Mouse (Mus musculus) retina, postnatal 1 day (tissue): Measurements from ENCODE around the gene Alk.

Source experiments
- DNase-seq: peaks from one replicate; pipeline ENCODE4 v3.0.0-alpha.2; 2012

The Alk gene

DNA sequence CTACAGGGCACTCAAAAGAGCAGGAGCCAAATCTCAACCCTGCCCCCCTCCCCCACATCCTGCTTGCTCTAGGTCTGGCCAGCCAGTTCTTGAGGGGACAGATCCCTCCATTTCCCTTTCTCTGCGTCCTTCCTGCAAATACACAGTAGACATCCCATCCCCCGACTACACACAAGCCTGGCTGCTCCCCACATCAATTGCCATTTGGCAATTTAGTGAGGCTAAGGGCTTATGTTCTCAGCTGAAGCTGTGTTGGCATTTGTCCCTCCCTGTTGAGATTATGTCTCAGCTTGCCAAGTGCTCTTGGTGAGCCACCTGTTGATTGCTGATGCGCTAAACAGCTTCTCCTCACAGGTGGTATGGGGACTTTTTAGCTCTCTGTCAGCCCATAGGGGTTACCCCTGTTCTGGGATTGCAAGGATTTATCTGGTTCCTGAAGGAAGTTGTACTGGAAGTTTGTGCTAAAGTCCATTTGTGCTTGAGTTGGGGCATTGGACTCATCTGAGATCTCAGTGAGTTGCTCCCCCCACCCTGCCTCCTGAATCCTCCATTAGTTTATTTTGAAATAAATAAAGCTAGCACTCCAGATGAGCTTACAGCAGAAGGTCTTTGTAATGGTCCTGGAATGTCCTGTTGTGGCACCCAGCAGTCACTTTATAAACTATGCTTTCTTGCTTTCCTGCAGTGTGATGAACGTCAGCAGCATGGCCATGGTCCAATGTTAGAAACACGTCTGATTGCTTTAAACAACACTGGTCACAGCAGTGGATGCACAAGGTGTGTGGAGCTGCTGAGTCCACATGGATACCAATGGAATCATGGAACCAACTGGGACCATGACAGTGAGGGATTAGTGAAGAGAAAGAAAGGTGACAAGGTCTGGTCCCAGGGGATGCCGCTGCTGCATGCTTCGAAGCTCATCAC is 353.7 kb downstream of the Alk start:
- DNase-seq: peak; percentile 5

DNA sequence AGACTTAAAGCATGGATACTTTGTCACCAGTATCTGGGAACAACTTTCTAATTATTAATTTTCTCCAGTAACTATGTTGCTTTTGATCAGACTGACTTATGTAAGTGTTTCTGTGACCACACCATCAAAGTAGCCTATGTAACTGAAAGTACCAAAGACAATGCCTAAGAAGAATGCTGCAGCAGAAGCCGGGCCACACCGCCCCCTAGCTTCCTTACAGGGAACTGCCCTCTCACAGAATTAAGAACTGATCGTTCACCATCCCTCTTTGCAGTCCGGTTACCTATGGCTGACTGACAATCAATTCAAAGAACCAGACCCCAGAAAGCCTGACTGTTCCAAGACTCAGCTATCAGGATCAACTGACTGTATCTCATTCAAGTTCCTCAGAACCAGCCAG is 362.4 kb downstream of the Alk start:
- DNase-seq: peak; percentile 56

DNA sequence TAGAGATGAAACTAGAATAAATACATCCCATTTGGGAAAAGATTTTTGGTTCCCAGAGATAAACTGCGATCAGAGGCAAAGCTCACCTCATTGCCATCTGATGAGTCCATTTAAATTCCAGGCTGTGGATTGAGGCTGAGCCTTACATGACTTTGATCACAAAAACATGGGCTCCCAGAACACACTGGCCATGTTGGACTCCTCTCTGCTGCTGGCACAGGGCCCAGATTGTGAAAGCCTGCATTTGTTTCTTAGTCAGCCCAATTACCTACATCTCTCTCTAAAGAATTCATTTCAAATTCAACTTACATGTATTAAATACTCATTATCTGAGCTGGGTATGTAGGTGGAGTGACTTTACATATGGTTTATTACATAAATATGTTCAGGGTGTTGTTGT is 367.1 kb downstream of the Alk start:
- DNase-seq: peak; percentile 14

DNA sequence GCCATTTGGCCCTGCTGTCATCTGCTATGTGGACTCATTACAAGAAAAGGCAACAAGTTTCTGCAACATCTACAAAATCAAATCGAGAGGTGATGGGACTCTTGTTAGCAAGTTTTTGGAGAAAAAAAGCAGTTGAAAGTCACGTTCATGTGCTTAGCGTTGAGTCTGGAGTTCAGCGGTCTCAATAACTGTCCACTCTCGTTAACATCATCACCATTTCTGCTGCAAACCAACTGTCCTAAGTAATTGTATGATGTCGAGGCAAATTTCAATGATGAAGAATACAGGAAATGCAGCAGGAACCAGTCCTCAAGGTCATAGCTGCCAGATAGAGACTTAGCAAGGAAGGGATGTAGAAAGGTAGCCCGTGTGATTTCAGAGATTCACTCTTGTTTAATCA is 373.5 kb downstream of the Alk start:
- DNase-seq: peak; percentile 59

DNA sequence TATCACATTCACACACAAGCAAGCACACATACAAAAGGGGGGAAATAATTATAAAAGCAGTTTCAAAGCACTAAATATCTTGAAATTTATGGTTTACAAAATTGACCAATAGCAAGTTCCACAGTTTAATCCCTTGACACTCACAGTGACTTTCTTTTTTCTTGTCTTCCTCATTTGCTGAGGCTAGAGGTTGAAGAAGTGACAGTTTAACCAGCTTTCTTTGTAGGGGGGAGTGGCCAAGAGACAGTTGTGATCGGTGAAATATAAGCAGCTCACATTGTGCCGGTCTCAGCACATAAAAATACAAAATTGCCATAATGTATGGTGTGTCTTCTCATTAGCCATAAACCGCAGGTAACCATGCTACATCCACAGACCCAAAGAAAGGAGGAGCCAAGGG is 385.6 kb downstream of the Alk start:
- DNase-seq: no peak

DNA sequence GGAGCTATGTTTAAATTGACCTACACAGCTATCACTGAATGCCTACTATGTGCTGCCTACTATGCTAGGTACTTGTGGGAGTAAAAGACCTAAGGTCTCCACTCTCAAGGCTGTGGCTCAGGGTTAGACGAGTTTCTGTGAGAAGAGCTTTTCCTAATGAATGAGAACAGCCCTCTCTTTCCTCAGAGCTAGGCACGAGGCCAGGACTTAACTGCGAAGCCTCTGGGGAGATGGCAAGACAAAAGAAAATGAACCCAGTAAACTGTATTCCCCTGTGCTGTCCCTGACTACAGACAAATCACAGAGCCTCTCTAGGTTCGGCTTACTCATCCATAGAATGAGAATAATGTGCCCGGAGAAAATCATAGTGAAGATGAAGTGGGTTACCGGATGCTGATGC is 406.9 kb downstream of the Alk start:
- peak; percentile 23 for DNase-seq

DNA sequence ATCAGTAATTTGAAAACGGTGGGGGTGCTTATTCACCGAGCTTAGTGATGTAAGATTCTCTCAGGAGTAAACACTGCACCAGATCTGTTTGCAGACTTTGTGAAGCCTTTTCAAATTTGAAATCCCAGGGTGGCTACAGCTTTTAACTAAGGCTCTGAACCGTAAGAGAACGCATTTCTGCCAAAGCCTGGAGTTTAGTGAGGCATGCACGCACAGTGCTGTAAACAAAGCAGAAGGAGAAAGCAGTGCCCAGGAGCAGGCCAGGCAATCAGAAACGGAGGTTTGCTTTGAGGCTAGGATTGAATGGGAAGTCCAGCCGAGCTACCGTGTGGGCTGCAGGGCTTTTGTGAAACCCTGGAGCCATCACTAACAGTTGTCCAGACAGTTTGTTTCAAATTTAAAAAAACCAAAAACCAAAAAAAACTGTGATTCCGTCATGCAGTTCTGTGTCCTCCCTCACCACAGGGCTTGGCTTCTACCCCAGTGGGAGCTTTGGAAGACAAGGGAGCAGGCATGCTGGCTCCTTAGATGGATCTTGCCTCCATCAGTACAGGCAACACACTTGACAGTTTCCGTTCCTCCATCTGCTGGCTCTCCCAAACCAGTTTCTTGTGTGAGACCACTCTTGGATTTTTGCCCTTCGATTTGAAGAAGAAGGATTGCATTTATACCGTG is 409.3 kb downstream of the Alk start:
- DNase-seq: peak; percentile 62

DNA sequence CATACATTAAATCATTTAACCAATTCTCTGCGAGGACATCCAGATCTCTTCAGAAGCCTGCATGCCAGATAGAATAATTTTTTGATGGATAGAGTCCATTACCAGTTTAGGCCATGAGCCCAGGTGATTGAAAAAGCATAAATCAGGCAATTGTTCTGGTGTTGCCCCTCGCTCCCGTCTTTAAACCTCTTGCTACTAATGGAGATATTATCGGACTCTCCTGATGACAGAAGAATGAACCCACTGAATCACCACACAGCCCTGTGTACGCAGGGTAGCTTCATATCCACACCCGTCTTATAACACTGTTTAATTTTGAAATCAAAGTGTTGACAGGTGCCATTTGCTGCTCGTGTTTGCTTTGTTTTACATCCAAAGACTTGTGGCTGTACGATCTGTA is 413.9 kb downstream of the Alk start:
- DNase-seq: no peak

DNA sequence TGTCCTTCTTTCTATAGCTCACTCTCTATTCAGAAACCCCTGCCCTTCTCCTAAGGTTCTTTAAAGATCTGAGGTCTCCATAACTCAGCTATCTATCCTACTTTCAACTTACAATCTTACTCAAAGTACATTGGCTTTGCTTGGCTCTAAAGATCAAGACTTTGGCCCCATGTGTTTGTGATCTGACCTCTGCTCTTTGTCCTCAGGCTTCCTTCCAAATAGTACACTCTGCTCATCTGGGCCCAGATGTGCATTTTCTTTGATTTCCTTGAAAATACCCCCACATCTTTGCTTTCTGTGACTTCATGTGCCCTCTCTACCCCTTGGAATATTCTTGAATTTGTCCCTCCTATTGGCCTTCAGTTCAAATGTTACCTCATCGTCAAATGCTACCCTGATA is 417.4 kb downstream of the Alk start:
- DNase-seq: no peak

DNA sequence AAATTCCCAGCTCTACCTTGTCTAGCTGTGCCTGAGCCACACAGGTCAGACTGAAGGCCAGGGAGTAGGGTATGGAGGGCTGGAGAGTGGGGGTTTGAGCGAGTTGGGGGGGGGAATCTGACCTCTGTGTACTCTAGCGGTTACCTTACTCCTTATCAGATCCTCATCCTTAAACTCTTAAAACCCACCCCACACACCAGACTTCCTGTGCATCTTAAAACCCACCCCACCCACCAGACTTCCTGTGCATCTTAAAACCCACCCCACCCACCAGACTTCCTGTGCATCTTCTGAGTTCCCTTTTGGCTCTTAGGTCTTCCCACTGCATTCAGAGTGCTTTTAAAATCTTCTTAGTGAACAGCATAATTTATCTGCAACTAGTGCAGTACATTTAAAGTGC is 422.0 kb downstream of the Alk start:
- DNase-seq: no peak

DNA sequence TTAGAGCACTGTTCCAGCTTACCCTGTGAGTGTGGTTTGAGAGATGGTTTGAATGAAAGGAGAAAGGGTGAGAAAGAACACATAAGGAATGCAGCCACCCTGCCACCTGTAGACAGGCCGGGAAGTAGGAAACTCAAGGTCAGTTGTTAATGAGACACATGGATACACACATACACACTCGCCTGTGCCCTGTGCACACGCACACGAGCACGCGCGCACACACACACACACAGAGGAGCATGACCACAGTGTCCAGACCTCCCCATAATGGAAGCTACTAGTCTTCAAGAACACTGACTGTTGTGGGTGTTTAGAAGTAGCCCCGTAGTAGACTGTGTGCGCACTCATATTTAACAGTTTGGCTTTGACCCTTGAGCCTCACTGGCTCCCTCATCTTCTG is 424.2 kb downstream of the Alk start:
- DNase-seq: no peak

DNA sequence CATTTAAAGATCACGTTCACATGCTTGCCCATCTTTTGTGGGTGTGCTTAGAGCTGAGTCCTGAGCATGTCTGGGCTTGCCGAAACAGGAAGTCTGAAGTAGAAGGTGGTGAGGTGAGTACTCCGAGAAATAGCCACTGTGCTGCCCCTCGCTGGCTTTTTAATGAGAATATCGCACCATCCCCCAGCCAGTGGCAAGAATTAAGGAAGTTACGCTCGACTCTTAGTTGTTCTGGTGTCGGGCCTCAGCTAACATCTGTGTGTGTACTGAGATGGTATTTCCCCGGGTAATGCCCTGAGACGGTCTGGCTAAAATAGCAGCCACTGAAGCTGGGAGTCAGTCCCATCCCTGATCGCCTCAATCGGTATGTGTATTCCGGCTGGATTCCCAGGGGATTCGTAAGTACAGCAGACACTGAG is 424.7 kb downstream of the Alk start:
- no peak for DNase-seq

DNA sequence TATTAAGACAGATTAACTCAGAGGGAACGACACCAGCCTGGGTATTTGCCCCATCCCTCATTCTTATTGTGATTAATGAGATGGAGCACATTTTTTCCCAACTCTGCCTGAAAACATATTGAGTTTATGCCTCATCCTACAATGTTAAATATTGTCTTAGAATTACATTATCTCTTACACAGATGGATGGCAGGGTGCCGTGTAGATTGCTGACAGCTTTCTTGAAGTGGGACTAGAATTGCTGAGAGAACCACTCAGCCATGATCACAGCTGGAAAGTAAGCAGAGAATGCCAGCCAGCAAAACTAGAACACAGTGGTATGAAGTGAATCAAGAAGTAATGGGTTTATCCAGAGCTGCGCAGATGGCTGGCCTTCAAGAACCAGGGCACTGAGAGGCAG is 430.6 kb downstream of the Alk start:
- no peak for DNase-seq

DNA sequence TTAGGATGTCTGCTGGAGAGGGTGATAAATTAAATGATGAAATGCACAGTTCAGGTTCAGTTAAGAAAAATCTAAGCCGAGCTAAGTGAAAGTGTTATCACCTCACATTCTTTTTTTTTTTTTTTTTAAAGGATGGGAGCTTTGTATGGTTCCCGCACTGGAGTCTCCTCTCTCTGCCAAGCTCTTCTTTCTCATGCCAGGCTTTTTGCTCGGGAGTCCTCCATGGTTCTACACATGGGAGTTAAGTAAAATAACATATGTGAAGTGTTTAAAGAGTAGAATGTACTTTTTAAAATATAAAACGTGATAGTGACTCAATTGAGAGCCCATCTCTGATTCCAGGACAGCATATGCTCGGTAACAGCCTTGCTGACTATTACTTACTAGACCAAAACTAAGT is 436.3 kb downstream of the Alk start:
- DNase-seq: no peak

DNA sequence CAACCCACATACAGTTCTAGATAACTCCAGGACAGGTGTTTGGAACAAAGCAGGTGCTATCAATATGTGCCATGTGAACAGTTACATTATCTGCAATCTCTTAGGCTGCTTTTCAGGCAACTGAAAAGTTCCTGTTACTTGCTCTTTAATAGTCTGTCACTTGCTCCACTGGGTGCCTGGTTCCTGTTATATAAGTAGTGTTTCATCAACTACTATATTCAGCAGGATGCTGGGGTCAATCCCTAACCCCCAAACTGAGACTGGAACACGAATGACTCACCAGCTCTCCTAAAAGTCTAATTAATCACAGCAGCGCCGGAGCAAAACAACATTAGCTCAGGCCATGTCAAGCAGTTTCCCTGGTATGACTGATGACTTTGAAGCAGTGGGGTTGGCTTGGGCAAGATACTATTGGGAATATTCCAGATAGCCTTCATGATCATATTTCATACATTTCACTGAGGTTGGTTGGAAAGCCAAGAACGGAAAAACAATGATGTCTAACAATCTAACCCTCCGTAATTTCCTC is 445.5 kb downstream of the Alk start:
- no peak for DNase-seq

DNA sequence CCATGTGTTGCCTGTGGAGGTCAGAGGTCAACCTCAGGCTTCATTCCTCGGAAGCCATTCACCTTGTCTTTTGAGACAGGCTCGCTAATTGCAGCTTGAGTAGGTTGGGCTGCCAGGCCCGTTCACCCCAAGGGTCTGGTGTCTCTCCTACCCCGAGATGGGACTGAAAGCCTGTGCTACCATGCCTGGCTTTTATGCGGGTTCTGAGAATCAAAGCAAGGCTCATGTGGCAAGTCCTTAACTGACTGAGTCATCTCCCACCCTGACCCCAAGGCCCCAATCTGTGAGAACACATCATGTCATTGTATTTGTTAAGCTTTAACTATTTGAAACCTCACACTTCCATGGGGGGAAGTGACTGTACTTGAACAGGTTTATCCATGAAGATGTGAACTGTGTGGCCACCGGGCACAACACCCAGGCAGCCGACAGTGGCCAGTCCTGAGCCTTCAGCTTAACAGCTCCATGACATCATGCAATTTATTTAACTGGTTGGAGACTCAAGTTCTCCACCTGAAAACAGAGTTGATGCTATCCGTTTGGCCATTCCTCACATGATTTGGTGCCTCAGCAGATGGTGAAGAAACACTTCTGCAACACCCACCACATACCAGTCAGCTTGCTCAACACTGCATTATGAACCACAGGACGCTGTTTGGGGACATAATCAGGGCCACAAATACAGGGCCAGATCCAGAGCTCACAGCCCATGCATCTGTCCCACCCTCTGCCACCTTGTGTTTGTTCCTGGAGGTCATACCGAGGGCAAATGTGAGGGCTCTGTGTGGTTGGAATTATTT is 446.4 kb downstream of the Alk start:
- DNase-seq: no peak

DNA sequence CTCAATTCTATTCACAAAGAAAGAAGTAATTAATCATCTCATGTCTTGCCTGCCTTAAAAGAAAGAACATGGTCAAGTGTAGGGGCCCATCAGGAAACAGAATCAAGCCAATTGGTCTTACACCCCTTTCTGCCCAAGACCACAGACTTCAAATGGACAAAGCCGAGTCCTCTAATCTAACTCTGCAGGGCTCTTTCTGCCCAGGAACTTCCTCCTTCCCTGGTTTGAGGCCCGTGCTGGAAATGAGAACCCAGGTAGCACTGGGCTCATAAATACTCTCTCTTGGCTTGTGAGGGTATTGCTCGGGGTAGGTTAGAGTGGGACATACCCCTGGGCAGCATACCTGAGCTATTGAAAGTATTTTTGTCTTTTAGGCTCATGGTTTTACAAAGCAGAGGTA is 451.4 kb downstream of the Alk start:
- no peak for DNase-seq

DNA sequence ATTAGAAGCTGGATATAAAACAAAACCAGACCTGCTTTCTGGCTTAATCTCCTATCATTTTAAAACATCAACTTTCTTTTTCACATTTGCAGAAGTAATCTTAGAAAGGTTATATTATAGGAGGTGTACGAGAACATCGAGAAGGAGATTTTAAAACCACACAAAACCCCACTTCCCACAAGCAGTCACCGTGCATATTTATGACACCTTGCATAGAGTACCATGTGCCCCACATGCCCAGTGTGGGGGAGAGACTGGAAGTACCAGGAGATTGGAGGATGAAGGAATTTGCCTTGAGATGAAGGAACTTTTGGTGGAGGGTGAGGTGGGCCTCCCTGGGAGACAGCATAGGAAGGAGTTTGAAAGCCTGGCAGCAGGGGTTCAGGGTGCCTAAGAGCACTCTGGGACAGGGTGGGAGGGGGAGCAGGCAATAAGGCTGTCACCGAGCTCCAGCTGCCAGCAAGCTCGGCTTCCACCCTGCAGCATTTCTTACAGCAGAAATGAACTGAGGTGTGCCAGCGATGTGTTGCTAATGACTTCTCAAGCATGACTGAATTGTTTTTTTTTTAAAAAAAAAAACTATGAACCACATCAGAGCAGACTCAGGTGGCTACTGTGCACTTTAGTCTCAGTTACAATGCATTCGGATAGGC is 459.4 kb downstream of the Alk start:
- peak; percentile 8 for DNase-seq

DNA sequence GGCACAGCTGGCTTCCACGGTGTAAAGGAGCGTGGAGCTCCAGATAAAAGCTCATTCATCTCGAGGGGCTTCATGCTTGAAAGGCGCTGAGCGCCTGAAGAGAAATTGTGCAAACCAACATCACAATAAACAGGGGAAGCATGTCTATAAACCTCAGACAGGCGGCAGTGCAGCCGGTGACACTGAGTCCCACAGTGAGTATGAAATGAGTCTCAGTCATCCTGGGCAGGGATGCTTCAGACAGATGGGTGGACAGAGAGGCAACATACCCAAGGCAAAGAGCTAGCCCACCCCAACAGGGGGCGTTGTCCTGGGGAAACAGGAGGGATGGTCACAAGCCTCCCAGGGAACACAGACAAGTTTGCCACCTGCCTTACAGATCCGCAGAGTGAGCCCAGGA is 460.0 kb downstream of the Alk start:
- DNase-seq: peak; percentile 17

DNA sequence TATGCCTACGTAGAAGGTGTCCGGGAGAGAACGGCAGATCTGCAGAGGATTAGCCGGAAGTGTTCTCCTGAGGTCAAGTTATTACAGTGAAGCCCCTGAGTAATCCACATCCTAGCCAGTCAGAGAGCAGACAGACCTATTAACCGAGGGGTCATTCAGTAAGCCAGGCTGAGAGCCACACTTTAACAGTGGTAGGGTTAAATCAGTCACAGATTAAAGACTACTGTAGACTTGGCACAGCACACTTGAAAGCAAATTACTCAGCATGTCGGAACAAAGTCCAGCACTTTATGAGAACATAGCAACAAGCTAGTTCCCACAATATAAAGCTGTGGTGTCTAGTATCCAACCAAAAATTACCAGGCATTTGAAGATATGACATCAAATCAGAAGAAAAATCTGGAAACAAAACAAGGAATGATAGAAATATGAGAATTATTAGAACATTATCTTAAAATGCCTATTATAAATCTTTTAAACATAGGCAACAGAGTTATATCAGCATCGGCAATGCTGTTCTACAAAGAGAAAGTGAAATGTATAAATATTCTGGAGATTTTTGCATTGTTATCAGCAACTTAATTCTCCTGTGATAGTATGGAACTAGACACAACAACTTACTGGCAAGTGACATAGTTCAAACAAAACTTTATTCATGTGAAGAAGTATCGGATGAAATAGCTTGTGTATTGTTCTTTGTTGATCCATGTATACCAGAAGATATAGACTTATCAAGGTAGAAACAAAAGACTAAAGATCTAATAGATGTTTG is 472.1 kb downstream of the Alk start:
- peak; percentile 28 for DNase-seq

DNA sequence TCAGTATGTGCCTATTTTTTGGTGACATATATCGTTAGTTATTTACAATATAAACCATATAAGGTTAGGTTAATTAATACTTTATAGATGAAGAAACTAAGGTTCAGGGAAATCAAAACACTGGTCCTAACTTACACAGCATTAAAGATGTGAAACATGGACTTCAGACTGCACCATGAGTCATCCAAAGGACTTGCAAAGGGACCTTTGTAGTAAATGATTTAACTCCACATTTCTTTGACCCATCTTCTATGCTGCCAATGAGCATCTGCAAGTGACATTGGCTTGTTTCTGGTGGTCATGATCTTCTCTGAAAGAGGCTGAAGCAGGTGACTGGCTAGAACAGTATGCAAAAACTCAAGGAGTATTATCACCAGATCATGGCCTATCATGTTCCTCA is 482.8 kb downstream of the Alk start:
- no peak for DNase-seq

DNA sequence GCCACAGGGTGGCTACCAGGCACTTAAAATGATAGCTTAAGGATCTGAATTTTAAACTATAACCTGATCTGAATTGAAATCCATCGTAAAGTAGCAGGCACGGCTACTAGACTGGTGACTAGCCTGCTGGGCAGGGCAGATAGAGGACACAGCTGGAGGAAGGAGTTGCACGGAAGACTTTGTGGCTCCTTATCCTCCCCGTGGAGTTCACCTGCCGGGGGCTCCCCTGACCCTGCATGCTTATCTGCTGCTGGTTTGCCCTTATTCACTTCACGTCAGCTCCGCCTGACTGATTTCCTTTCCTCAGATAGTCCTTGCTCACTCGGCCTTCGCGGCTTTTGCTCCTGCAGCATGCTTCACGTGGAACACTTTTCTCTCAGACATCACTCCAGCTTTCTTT is 484.1 kb downstream of the Alk start:
- DNase-seq: peak; percentile 12
